Mouse (Mus musculus) midbrain, embryonic 16.5 days (tissue): ENCODE measurements around the gene Foxg1. TPM values are rescaled to one million over a fixed set of nuclear protein-coding genes. Genes with fewer than 3 reads are reported as not detected.

Experiments
- ATAC-seq: fragments of 200-750 bp; cut with Nextera tagmentation; 2 replicates; pipeline ENCODE4 v1.8.0; 2017; ENCODE audit warnings: moderate TSS enrichment
- H3K27ac ChIP-seq: fragments of 300-500 bp; sonication (generic); 2 replicates; pipeline ENCODE4 v1.5.1; 2014; ENCODE audit warnings: mild to moderate bottlenecking, low read length, mixed read lengths
- H3K27me3 ChIP-seq: fragments of 300-500 bp; sonication (generic); 2 replicates; pipeline ENCODE4 v1.6.1; 2014; ENCODE audit warnings: low read depth, low read length, mixed read lengths; ENCODE audit not compliant: control insufficient read depth, insufficient read depth
- H3K36me3 ChIP-seq: fragments of 300-500 bp; sonication (generic); 2 replicates; pipeline ENCODE4 v1.6.1; 2014; ENCODE audit warnings: mild to moderate bottlenecking, low read length, moderate library complexity, mixed read lengths; ENCODE audit not compliant: control insufficient read depth, insufficient read depth
- H3K4me1 ChIP-seq: fragments of 300-500 bp; sonication (generic); 2 replicates; pipeline ENCODE4 v1.6.1; 2014; ENCODE audit warnings: mild to moderate bottlenecking, low read length, mixed read lengths; ENCODE audit not compliant: control insufficient read depth, insufficient read depth
- H3K4me2 ChIP-seq: fragments of 300-500 bp; sonication (generic); 2 replicates; pipeline ENCODE4 v1.6.1; 2014; ENCODE audit warnings: mild to moderate bottlenecking, low read length, mixed read lengths
- H3K4me3 ChIP-seq: fragments of 300-500 bp; sonication (generic); 2 replicates; pipeline ENCODE4 v1.5.1; 2014; ENCODE audit warnings: low read depth, mild to moderate bottlenecking, low read length, moderate library complexity, mixed read lengths
- H3K9ac ChIP-seq: fragments of 300-500 bp; sonication (generic); 2 replicates; pipeline ENCODE4 v1.6.1; 2014; ENCODE audit warnings: low read depth, low read length, mixed read lengths
- H3K9me3 ChIP-seq: fragments of 300-500 bp; sonication (generic); replicated peaks from 2 replicates; pipeline ENCODE4 v1.6.1; 2014; ENCODE audit warnings: mild to moderate bottlenecking, low read length, mixed read lengths; ENCODE audit not compliant: control insufficient read depth, poor library complexity, severe bottlenecking
- WGBS: fragments of 180-500 bp; shearing (Covaris S2); extraction: QIAGEN DNeasy Blood & Tissue Kit; methylation state at CpG from one replicate; pipeline ENCODE4 v1.1.7; 2014; 5-methylcytosine and 5-hydroxymethylcytosine counted together
- polyA plus RNA-seq: library from polyadenylated mRNA; unstranded; fragments of >200 nt; fragmentation: Nextera tagmentation; extraction: Ambion mirVana; gene quantifications from 2 replicates; pipeline ENCODE4 v1.2.1, GENCODE M21; 2015

Gene Foxg1
- polyA plus RNA-seq, 1 experiment from 2014 or later, result 1.7 TPM

- Histone ChIP-seq H3K27ac (no peak overlapping the region; the same call in 1 of the 2 replicates), H3K4me2 (peak overlapping the region; percentile 14; the same call in 1 of the 2 replicates), H3K4me3 (no peak overlapping the region), H3K9ac (no peak overlapping the region), H3K4me1 (peaks cover 4% of the 10 kb centered on the region), H3K36me3 (no peaks in the 10 kb centered on the region), H3K9me3 (no peaks in the 10 kb centered on the region), H3K27me3 (peaks cover 62% of the 10 kb centered on the region)
- ATAC-seq, result no peak
- under 1% methylated on average over 19 of the region's 19 CpGs for WGBS
Observed at GRCm38 (mm10) chr12:49376318-49376992, 6.0 kb upstream of the Foxg1 start.

- Histone ChIP-seq H3K4me2 (no peak overlapping the region), H3K27me3 (peaks cover 65% of the 10 kb centered on the region), H3K9me3 (no peaks in the 10 kb centered on the region), H3K4me3 (no peak overlapping the region), H3K36me3 (no peaks in the 10 kb centered on the region), H3K9ac (no peak overlapping the region), H3K4me1 (peaks cover 4% of the 10 kb centered on the region), H3K27ac (peak overlapping the region; percentile 52; the same call in 1 of the 2 replicates)
- ATAC-seq, result no peak
- WGBS, result under 1% methylated on average over 15 of the region's 15 CpGs
Observed at GRCm38 (mm10) chr12:49377281-49377970, 5.0 kb upstream of the Foxg1 start.

- no peak overlapping the region; the same call in 1 of the 2 replicates for H3K4me3 ChIP-seq
- H3K4me1 ChIP-seq, result peaks cover 10% of the 10 kb centered on the region
- H3K36me3 ChIP-seq, result no peaks in the 10 kb centered on the region
- H3K27me3 ChIP-seq, result peaks cover 57% of the 10 kb centered on the region
- H3K27ac ChIP-seq, result no peak overlapping the region
- H3K4me2 ChIP-seq, result peak overlapping the region; percentile 23; the same call in 1 of the 2 replicates
- H3K9me3 ChIP-seq, result no peaks in the 10 kb centered on the region
- WGBS, result 0% methylated on average over 1 of the region's 1 CpGs
- no peak for ATAC-seq
- H3K9ac ChIP-seq, result no peak overlapping the region
Observed at GRCm38 (mm10) chr12:49378920-49379319, 3.5 kb upstream of the Foxg1 start.

- Histone ChIP-seq H3K9ac (no peak overlapping the region), H3K27ac (no peak overlapping the region; the same call in 1 of the 2 replicates)
Observed at GRCm38 (mm10) chr12:49379446-49379845, 3.0 kb upstream of the Foxg1 start.

GRCm38 (mm10) chr12:49380442-49380841, 2.0 kb upstream of the Foxg1 start:
- H3K27ac ChIP-seq, result no peak overlapping the region
- no peak overlapping the region for H3K9ac ChIP-seq
- H3K27me3 ChIP-seq, result peaks cover 59% of the 10 kb centered on the region
- H3K4me2 ChIP-seq, result no peak overlapping the region; the same call in 1 of the 2 replicates
- no peak overlapping the region for H3K4me3 ChIP-seq
- no peaks in the 10 kb centered on the region; the same call in 1 of the 2 replicates for H3K9me3 ChIP-seq
- WGBS, result 0% methylated on average over 4 of the region's 4 CpGs
- H3K4me1 ChIP-seq, result peaks cover 6% of the 10 kb centered on the region
- no peaks in the 10 kb centered on the region for H3K36me3 ChIP-seq
- ATAC-seq, result no peak

More at GRCm38 (mm10) chr12:49379446-49379845, 3.0 kb upstream of the Foxg1 start:
- peaks cover 8% of the 10 kb centered on the region for H3K4me1 ChIP-seq
- H3K27me3 ChIP-seq, result peaks cover 55% of the 10 kb centered on the region
- H3K4me2 ChIP-seq, result no peak overlapping the region; the same call in 1 of the 2 replicates
- H3K9me3 ChIP-seq, result no peaks in the 10 kb centered on the region
- H3K36me3 ChIP-seq, result no peaks in the 10 kb centered on the region
- H3K4me3 ChIP-seq, result no peak overlapping the region; the same call in 1 of the 2 replicates
- 5% methylated on average over 11 of the region's 11 CpGs for WGBS
- ATAC-seq, result no peak

GRCm38 (mm10) chr12:49381031-49381525, 1.4 kb upstream of the Foxg1 start:
- no peaks in the 10 kb centered on the region; the same call in 1 of the 2 replicates for H3K9me3 ChIP-seq
- ATAC-seq, result no peak
- 2% methylated on average over 4 of the region's 4 CpGs for WGBS
- no peaks in the 10 kb centered on the region for H3K36me3 ChIP-seq
- peaks cover 59% of the 10 kb centered on the region for H3K27me3 ChIP-seq
- H3K9ac ChIP-seq, result no peak overlapping the region
- H3K27ac ChIP-seq, result no peak overlapping the region
- peaks cover 6% of the 10 kb centered on the region for H3K4me1 ChIP-seq
- H3K4me3 ChIP-seq, result no peak overlapping the region
- H3K4me2 ChIP-seq, result no peak overlapping the region

- H3K36me3 ChIP-seq, result no peaks in the 10 kb centered on the region
- no peak overlapping the region; the same call in 1 of the 2 replicates for H3K4me2 ChIP-seq
- H3K4me3 ChIP-seq, result no peak overlapping the region; the same call in 1 of the 2 replicates
- H3K9ac ChIP-seq, result no peak overlapping the region
- WGBS, result under 1% methylated on average over 19 of the region's 19 CpGs
- ATAC-seq, result no peak
- H3K27ac ChIP-seq, result no peak overlapping the region; the same call in 1 of the 2 replicates
- H3K27me3 ChIP-seq, result peaks cover 54% of the 10 kb centered on the region
- peaks cover 6% of the 10 kb centered on the region for H3K4me1 ChIP-seq
- no peaks in the 10 kb centered on the region; the same call in 1 of the 2 replicates for H3K9me3 ChIP-seq
Observed at GRCm38 (mm10) chr12:49381721-49382365, 617 bp upstream of the Foxg1 start.

GRCm38 (mm10) chr12:49383521-49384133, 1.2 kb downstream of the Foxg1 start:
- Histone ChIP-seq H3K9ac (peak overlapping the region; percentile 44; the same call in 1 of the 2 replicates), H3K27ac (peak overlapping the region; percentile 61), H3K27me3 (peaks cover 48% of the 10 kb centered on the region)

More at GRCm38 (mm10) chr12:49383521-49384133, 1.2 kb downstream of the Foxg1 start:
- H3K4me3 ChIP-seq, result peak overlapping the region; percentile 32
- H3K4me1 ChIP-seq, result peaks cover 6% of the 10 kb centered on the region
- no peaks in the 10 kb centered on the region for H3K36me3 ChIP-seq
- under 1% methylated on average over 49 of the region's 67 CpGs for WGBS
- H3K9me3 ChIP-seq, result no peaks in the 10 kb centered on the region; the same call in 1 of the 2 replicates
- ATAC-seq, result peak; percentile 81
- peak overlapping the region; percentile 10 for H3K4me2 ChIP-seq
